Mouse (Mus musculus) layer of hippocampus, adult 18-20 months (tissue): ENCODE results near the gene Rnf123. TPM values are rescaled to one million over a fixed set of nuclear protein-coding genes. Genes with fewer than 3 reads are reported as not detected.

Experiments used
- DNase-seq, 2 experiments: peaks; one replicate each; pipeline ENCODE4 v3.0.0; 2022; ENCODE audit warnings: low spot score in 2 of 2
- total RNA-seq, 2 experiments: library from RNA; stranded (reverse); gene quantifications; 2 replicates each; pipeline ENCODE4 v1.2.3; 2021

The Rnf123 gene
- total RNA-seq, 2 experiments from 2014 or later: 87.8 to 104 TPM

DNA sequence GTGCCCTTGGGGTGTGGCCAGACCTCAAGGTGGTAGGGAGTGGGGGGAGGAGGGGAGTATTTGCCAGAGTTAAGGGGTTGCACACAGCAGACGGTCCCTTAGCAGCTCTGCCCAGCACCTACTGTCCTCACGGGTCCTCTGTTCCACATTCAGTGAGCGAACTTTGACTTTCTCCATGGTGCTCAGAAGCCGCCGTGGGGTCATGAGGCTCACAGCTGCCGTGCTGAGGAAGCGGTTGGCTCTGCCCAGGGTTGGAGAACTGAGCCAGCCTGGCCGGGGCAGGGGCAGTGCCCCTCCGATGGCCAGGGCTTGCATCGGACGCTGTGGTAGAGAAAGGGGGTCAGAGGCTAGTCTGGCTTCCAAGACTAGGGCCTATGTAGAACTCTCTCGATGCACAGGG is 19.8 kb downstream of the Rnf123 start:
- DNase-seq: no peak

DNA sequence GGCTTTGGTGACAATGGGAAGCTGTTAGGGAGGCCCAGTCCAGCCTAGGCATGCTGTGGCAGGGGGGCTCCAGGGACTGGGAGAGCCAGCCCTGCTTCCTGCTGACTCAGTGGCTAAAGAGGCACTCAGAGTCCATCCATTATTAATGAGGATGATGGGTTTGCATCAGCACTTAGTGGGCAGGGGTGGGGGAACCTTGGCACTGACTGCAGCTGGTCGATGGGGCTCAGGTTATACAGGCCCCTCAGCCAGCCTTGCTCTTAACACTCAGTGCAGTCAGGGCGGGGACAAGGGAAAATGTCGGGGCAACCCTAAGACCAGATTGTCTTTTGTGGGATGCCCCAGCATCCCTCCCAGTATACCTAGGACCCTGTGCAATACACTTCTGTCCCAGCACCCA is 21.0 kb downstream of the Rnf123 start:
- no peak for DNase-seq

- DNase-seq: no peak
Observed at GRCm38 (mm10) chr9:108058291-108058690, 24.9 kb downstream of the Rnf123 start.

- no peak for DNase-seq
Observed at GRCm38 (mm10) chr9:108057262-108057562, 25.9 kb downstream of the Rnf123 start.

- DNase-seq: no peak
Observed at GRCm38 (mm10) chr9:108056361-108057261, 26.5 kb downstream of the Rnf123 start.

GRCm38 (mm10) chr9:108055661-108056237 is 27.4 kb downstream of the Rnf123 start:
- no peak for DNase-seq

- DNase-seq: no peak
Observed at GRCm38 (mm10) chr9:108055061-108055460, 28.1 kb downstream of the Rnf123 start.

DNA sequence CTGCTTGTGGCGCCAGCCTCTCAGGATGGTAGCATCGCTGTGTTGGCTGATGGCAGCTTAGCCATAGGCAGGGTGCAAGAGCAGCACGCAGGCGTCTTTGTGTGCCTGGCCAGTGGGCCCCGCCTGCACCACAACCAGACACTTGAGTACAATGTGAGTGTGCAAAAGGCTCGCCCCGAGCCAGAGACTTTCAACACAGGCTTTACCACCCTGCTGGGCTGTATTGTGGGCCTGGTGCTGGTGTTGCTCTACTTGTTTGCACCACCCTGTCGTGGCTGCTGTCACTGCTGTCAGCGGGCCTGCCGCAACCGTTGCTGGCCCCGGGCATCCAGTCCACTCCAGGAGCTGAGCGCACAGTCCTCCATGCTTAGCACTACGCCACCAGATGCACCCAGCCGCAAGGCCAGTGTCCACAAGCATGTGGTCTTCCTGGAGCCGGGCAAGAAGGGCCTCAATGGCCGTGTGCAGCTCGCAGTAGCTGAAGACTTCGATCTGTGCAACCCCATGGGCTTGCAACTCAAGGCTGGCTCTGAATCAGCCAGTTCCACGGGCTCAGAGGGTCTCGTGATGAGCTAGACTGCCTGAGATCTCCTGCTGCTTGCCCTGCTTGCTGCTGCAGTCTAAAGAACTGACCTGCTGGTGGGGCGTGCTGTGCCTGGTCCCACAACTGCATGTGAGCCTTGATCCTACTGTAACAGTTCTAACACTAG is 28.7 kb downstream of the Rnf123 start:
- DNase-seq: no peak

DNA sequence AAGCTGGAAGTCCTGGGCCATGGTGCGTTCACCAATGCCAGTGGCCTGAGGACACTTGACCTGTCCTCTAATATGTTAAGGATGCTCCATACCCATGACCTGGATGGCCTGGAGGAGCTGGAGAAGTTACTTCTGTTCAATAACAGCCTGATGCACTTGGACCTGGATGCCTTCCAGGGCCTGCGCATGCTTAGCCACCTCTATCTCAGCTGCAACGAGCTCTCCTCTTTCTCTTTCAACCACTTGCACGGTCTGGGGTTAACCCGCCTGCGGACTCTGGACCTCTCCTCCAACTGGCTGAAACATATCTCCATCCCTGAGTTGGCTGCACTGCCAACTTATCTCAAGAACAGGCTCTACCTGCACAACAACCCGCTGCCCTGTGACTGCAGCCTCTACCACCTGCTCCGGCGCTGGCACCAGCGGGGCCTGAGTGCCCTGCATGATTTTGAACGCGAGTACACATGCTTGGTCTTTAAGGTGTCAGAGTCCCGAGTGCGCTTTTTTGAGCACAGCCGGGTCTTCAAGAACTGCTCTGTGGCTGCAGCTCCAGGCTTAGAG is 29.4 kb downstream of the Rnf123 start:
- no peak for DNase-seq

DNA sequence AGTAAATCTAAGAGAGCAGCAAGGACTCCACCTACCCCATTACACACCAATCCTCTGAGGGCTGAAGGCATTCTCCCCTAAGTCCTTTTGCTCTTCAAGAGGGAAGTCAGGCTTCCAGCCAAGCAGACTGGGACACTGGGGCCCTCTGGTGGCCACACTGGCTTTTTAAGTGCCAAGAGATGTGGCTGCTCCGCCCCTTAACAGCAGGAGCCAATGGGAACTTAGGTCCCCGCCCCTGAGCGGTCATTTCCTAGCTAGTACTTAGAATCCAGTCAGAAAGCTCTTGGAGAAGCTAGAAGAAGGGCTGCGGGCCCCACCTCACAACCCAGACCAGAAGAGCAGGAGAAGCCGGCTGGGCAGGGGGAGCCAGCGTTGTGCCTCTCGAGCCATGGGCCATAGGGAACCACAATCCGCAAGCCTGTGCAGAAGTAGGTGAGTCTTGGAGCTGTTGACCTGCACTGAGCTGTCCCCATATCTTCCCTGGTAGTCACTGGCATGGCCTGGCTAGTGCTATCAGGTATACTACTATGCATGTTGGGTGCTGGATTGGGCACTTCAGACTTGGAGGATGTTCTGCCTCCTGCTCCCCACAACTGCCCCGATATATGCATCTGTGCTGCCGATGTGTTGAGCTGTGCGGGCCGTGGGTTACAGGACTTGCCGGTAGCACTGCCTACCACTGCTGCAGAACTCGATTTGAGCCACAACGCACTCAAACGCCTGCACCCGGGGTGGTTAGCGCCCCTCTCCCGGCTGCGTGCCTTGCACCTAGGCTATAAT is 30.1 kb downstream of the Rnf123 start, which contains the start of gene Amigo3:
Gene Amigo3 (plus strand): TSS at position 275 of the 780 bp plus-strand sequence.
- DNase-seq: peak; percentile 93 to 99

DNA sequence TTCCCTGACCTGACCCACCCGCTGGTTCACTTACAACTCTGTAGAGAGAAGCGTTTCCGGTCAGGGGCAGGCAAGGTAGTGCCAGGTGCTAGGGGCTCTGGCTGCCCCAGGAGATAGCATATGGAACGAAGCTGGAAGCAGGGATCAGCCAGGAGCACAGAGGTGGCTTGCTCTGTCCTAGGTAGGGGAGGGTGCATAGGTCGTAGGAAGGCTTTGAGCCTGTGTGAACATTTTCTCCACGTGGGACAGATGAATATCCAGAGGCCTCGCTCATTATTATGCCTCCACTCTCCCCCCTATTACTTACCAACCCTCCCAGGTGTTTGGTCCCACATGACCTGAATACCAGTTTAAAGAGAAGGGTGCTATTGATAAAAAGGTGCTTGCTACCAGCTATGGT is 30.7 kb downstream of the Rnf123 start:
- no peak for DNase-seq

GRCm38 (mm10) chr9:108051931-108052220 is 31.3 kb downstream of the Rnf123 start:
- no peak for DNase-seq

GRCm38 (mm10) chr9:108051184-108051930 is 31.8 kb downstream of the Rnf123 start:
- DNase-seq: no peak

- no peak for DNase-seq
Observed at GRCm38 (mm10) chr9:108049561-108050251, 33.4 kb downstream of the Rnf123 start.

- peak; percentile 96 to 98 for DNase-seq
Observed at GRCm38 (mm10) chr9:108049016-108049455, 34.1 kb downstream of the Rnf123 start, which contains the start of gene Gmppb. Gmppb (plus strand) TSS chr9:108049242.

DNA sequence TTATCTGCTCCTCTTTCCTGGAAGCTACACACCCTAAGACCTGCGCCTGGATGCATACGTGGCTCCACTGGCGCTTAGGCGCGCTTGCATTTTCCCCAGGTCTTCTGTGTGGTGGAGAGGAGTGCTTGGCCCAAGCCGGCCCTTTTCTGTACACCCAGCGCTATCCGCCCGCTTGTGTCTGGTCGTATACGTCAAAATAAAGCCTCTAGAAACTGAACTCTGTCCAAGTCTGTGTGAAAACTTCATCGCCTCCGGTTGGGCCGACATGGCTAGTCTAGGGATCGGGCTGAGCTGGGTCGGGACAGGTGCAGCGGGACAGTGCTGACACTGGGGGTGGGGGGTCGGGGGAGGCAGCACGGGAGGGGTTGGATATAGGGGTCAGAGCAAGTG is 34.6 kb downstream of the Rnf123 start:
- DNase-seq: no peak

DNA sequence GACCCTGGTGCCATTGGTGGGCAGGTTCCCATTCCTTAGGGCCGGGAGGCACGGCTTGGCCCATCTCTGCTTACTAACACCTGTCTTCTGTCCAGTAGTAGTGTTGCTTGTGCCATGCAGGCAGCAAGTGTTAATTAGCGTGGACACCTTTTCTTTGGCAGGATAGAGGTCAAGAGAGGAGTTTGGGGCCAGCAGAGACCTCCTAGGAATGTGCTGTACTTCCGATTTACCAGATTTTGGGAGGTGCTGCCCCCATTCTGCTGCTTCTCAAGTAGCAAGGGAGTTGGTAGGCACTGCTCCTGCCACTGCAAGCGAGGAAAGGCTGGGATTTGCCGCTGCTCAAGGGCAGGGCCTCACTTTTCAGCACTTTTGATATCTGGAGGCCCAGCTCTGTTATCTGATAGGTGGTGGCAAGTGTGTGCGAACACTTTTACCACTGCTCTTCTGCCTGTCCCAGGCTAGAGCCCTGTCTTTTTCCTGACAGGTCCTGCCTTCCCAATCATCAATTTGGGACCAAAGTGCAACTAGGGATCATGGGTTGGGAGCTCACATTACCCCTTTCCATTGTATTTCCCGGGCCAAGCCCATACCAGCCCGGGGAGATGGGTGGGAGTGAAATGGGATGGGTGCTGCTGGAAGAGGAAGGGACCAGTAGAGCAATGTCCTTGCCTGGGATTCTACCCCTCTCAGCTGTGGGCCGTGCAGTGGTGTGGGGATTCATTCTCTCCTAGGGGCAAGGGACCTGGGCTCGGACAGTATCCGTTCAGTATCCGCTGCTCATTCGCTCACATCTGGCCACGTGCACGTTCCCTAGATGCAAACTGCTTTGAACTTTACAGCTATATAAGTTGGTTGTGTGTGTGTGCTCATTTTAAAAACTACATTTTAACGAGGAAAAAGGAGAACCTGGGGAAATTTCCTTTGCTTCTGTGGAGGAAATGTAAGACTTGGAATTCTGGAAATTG is 35.3 kb downstream of the Rnf123 start:
- no peak for DNase-seq

DNA sequence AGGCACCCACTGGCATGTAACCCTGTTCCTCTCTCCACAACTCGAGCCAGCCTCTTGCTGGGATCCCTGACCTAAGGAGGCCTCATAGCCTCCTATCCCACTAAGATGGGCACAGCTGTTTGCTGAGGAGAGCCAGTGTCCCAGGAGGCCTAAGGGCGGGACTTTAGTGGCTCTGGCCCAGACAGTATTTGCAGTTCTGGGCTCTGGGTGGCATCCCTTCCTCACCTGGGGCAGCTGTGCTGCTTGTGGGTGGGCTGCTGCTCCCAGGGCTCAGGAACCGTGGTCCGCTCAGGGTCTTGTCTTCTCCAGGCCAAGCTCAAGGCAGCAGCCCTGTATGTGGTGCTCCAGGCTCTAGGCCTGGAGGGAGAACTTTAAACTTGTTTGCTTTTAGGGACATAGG is 36.6 kb downstream of the Rnf123 start:
- no peak for DNase-seq
